In genomic region chr17:34604061-34604508, GRCm38 (mm10) we compare ENCODE assay signal across 8 mouse cellular contexts. TPM values are rescaled to one million over a fixed set of nuclear protein-coding genes. Genes with fewer than 3 reads are reported as not detected.
DNase-seq lines count a peak whose midpoint lies in the region; ATAC-seq and TF ChIP-seq lines count a peak whose summit lies in the region.

Gene Agpat1 (plus strand): TSS chr17:34604262.

- no peak for TF ChIP-seq CTCF in left cerebral cortex, adult 2 months (IDR thresholded peaks at IDR 0.05)

- peak; percentile 97 for DNase-seq in gastrocnemius, postnatal 10 days
- peak; percentile 97 for DNase-seq in hindlimb bud, embryonic 11.5 days (ENCODE audit: extremely low spot score, low read depth, low spot score)
- peak; percentile 94 to 97 for DNase-seq in left cerebral cortex, adult 2 months (ENCODE audit: extremely low spot score in 1 of 2, low spot score in 2 of 2)
- DNase-seq in retina, postnatal 7 days (ENCODE audit: low read depth, low spot score), result peak; percentile 100
- DNase-seq in urinary bladder, adult 2 months (ENCODE audit: low spot score), result peak; percentile 82

- peak within 1 kb of the TSS; percentile 68 for H3K4me3 ChIP-seq in left cerebral cortex, adult 2 months
- peak within 1 kb of the TSS; percentile 86 for H3K4me3 ChIP-seq in macrophage (ENCODE audit: inconsistent target)

- intact Hi-C loops in left cerebral cortex, adult 2 months (cut with DNase I), result no loop called here

- WGBS in macrophage (ENCODE audit: missing documents), result 1% methylated on average over 31 of the region's 35 CpGs

- ATAC-seq in activated CD4-positive, CD25-positive, alpha-beta regulatory T cell, adult 4 months, result peak; percentile 73
- ATAC-seq in common myeloid progenitor, adult 5-6 weeks (replicated peaks; ENCODE audit: low read depth, poor library complexity, severe bottlenecking), result peak; percentile 72

- peak within 1 kb of the TSS; percentile 99 for H3K27ac ChIP-seq in left cerebral cortex, adult 2 months
- H3K27ac ChIP-seq in macrophage, result peak within 1 kb of the TSS; percentile 85

- H3K36me3 ChIP-seq in macrophage (ENCODE audit: inconsistent target), result no peaks in the 10 kb centered on the region

- H3K79me2 ChIP-seq in macrophage (ENCODE audit: inconsistent target), result peaks cover 49% of the 10 kb centered on the region

RNA-seq across cellular contexts. Expression of gene Agpat1, which starts in this region (rescaled TPM):
- 10 to 100 TPM; 16.9 to 18.4 TPM for polyA plus RNA-seq in activated CD4-positive, CD25-positive, alpha-beta regulatory T cell, adult 4 months (2017; shearing (Covaris generic))
- total RNA-seq in common myeloid progenitor, adult 5-6 weeks (2017), result 17.8 and 39.7 TPM in 2 replicates
- 10 to 100 TPM; 38.0 to 39.4 TPM for total RNA-seq in gastrocnemius, postnatal 10 days (2021)
- 100 to 1,000 TPM; 156 to 166 TPM for total RNA-seq in left cerebral cortex, adult 2 months (2021)
- 10 to 100 TPM; 23.6 to 67.0 (median 37.8) TPM for total RNA-seq in macrophage (2018; cell fraction: chromatin; rRNA removed)
- 100 to 1,000 TPM in 3 of 26 experiments, 10 to 100 TPM in 23; 62.1 to 103 (median 87.3) TPM for total RNA-seq in macrophage (2018; cell fraction: cytosol; rRNA removed)
- total RNA-seq in macrophage (2018; cell fraction: nucleus; rRNA removed), result 10 to 100 TPM; 52.2 to 90.0 (median 71.3) TPM
- polyA plus RNA-seq in macrophage (2018), result 67.5 to 77.3 TPM (median 76.0 TPM) in 3 replicates
- 104 and 109 TPM in 2 replicates for polyA plus RNA-seq in urinary bladder, adult 2 months (2012; rRNA removed)

Comparison
In these comparisons a context has a peak if more than half of its experiments do, and no peak if none do; other contexts are left out.
1. Peak in every context shown above with its lines: DNase-seq, ATAC-seq, H3K4me3 ChIP-seq and H3K27ac ChIP-seq.